Mouse (Mus musculus) heart, postnatal 4 days (tissue): ENCODE results near the gene Bag2. TPM values are rescaled to one million over a fixed set of nuclear protein-coding genes. Genes with fewer than 3 reads are reported as not detected.

Source experiments
- DNase-seq: peaks from one replicate; pipeline ENCODE4 v3.0.0; 2021
- total RNA-seq, 2 experiments: library from RNA; stranded (reverse); gene quantifications; 2 replicates each; pipeline ENCODE4 v1.2.3; 2021

Gene Bag2
- total RNA-seq, result 10 to 100 TPM; 62.7 to 67.7 TPM

- peak; percentile 82 for DNase-seq
Observed at GRCm38 (mm10) chr1:33757491-33758041, at the start of gene Bag2. Gene Bag2 (minus strand): TSS chr1:33757795.

- no peak for DNase-seq
Observed at GRCm38 (mm10) chr1:33803323-33803722, 45.7 kb upstream of the Bag2 start.

GRCm38 (mm10) chr1:33799620-33800019 is 42.0 kb upstream of the Bag2 start:
- DNase-seq, result no peak

- DNase-seq, result peak; percentile 16
Observed at GRCm38 (mm10) chr1:33788493-33788892, 30.9 kb upstream of the Bag2 start.

- DNase-seq, result no peak
Observed at GRCm38 (mm10) chr1:33788072-33788471, 30.5 kb upstream of the Bag2 start.

- no peak for DNase-seq
Observed at GRCm38 (mm10) chr1:33784561-33784960, 27.0 kb upstream of the Bag2 start.

- no peak for DNase-seq
Observed at GRCm38 (mm10) chr1:33776175-33776611, 18.6 kb upstream of the Bag2 start.

GRCm38 (mm10) chr1:33772106-33772505 is 14.5 kb upstream of the Bag2 start:
- no peak for DNase-seq

- no peak for DNase-seq
Observed at GRCm38 (mm10) chr1:33771621-33772020, 14.0 kb upstream of the Bag2 start.

- no peak for DNase-seq
Observed at GRCm38 (mm10) chr1:33768827-33769226, 11.2 kb upstream of the Bag2 start.

GRCm38 (mm10) chr1:33768091-33768787 is 10.6 kb upstream of the Bag2 start:
- no peak for DNase-seq

- no peak for DNase-seq
Observed at GRCm38 (mm10) chr1:33766520-33767508, 9.2 kb upstream of the Bag2 start.

- no peak for DNase-seq
Observed at GRCm38 (mm10) chr1:33765468-33766080, 8.0 kb upstream of the Bag2 start.

- DNase-seq, result no peak
Observed at GRCm38 (mm10) chr1:33763826-33764225, 6.2 kb upstream of the Bag2 start.

- DNase-seq, result no peak
Observed at GRCm38 (mm10) chr1:33758488-33758887, 893 bp upstream of the Bag2 start.

- no peak for DNase-seq
Observed at GRCm38 (mm10) chr1:33757033-33757413, 572 bp downstream of the Bag2 start.

GRCm38 (mm10) chr1:33756258-33757032 is 1.1 kb downstream of the Bag2 start:
- DNase-seq, result no peak

GRCm38 (mm10) chr1:33755799-33756198 is 1.8 kb downstream of the Bag2 start:
- no peak for DNase-seq

GRCm38 (mm10) chr1:33754965-33755735 is 2.4 kb downstream of the Bag2 start:
- DNase-seq, result peak; percentile 18

GRCm38 (mm10) chr1:33754089-33754488 is 3.5 kb downstream of the Bag2 start:
- DNase-seq, result no peak

GRCm38 (mm10) chr1:33751283-33751682 is 6.3 kb downstream of the Bag2 start:
- peak; percentile 51 for DNase-seq
